Mouse (Mus musculus) E14TG2a.4 (cell line): ENCODE measurements at regions not wholly inside any gene's neighbourhood (a gene's known extent, or its start where the extent isn't known, plus 50 kb on each side); places are given as distances from the start of the nearest gene placed in this dataset.
A peak's percentile ranks its signal among the peaks of the same experiment; 100 is the strongest.

Experiments used
- H3K27me3 ChIP-seq: 2 replicates; pipeline ENCODE4 v1.6.1; 2014; ENCODE audit warnings: low read length, control low read depth; ENCODE audit not compliant: insufficient read depth
- H3K36me3 ChIP-seq: 2 replicates; pipeline ENCODE4 v1.6.1; 2014; ENCODE audit warnings: low read length, control low read depth; ENCODE audit not compliant: insufficient read depth
- H3K4me1 ChIP-seq: replicated peaks from 2 replicates; pipeline ENCODE4 v1.6.1; 2014; ENCODE audit warnings: low read depth, low read length, control low read depth
- H3K4me3 ChIP-seq: replicated peaks from 2 replicates; pipeline ENCODE4 v1.5.1; 2014; ENCODE audit warnings: mild to moderate bottlenecking, low read length
- H3K9me3 ChIP-seq: 2 replicates; pipeline ENCODE4 v1.6.1; 2014; ENCODE audit warnings: low read length, control low read depth
- CTCF ChIP-seq: conservative IDR thresholded peaks from 2 replicates; pipeline ENCODE4 v1.5.1; 2014; ENCODE audit warnings: low read length
- NANOG ChIP-seq: IDR thresholded peaks from 2 replicates; pipeline ENCODE4 v1.6.1; 2014; ENCODE audit warnings: borderline replicate concordance, low read length, mixed read lengths
- POU5F1 ChIP-seq: IDR thresholded peaks from 2 replicates; pipeline ENCODE4 v1.6.1; 2014; ENCODE audit warnings: low read length, borderline replicate concordance

DNA sequence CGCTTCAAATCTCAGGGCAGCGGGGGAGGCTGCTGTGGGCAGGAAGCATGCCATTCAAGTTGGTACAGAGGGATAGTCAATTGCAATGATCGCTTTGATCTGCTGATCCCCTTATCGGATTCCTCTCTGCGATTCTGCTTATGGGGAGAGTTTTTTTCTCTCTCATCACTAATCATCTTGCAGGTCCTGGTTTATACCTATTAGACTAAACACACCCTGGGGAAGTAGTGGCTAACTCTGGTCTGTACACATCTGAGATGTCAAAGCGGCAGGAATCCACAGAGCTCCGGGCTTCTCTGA lies 107.1 kb upstream of the Nebl start:
- Histone ChIP-seq H3K4me3 (no peak overlapping the region), H3K27me3 (0 out of 2 replicates have a peak, but pooled peaks cover 8% of the 10 kb centered on the region), H3K4me1 (peaks cover 12% of the 10 kb centered on the region), H3K9me3 (0 out of 2 replicates have a peak, but pooled peaks cover 4% of the 10 kb centered on the region), H3K36me3 (no peaks in the 10 kb centered on the region)
- TF ChIP-seq NANOG: no peak
- TF ChIP-seq POU5F1: no peak
- TF ChIP-seq CTCF: no peak

GRCm38 (mm10) chr2:17837541-17838380 lies 106.5 kb upstream of the Nebl start:
- TF ChIP-seq NANOG: no peak
- no peak for TF ChIP-seq POU5F1
- no peak for TF ChIP-seq CTCF
- 0 out of 2 replicates have a peak, but pooled peaks cover 4% of the 10 kb centered on the region for H3K9me3 ChIP-seq
- no peak overlapping the region for H3K4me3 ChIP-seq
- H3K27me3 ChIP-seq: 0 out of 2 replicates have a peak, but pooled peaks cover 8% of the 10 kb centered on the region
- peaks cover 12% of the 10 kb centered on the region for H3K4me1 ChIP-seq
- no peaks in the 10 kb centered on the region for H3K36me3 ChIP-seq

DNA sequence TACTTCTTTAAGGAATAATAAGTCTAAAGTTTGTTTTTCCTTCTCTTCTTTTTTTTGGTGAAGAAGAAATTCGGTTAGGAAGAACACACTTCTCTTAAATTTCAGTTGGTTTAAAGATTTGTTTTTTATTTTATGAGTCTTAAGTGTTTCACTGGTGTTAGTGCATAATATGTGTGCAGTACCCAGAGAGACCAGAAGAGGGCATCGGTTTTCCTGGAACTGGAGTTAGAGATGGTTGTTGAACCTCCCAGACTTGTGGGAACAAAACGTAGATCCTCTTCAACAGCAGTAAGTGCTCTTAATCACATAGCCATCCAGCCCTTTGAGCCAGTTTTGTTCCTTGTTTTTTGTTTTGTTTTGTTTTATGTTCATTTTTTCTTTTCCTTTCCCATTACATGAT lies 101.5 kb upstream of the Nebl start:
- TF ChIP-seq CTCF (peak; percentile 62), POU5F1 (no peak)
- 0 out of 2 replicates have a peak, but pooled peaks cover 3% of the 10 kb centered on the region for H3K27me3 ChIP-seq
- H3K9me3 ChIP-seq: 0 out of 2 replicates have a peak, but pooled peaks cover 4% of the 10 kb centered on the region
- peaks cover 14% of the 10 kb centered on the region for H3K4me1 ChIP-seq
- no peak overlapping the region for H3K4me3 ChIP-seq
- H3K36me3 ChIP-seq: no peaks in the 10 kb centered on the region

DNA sequence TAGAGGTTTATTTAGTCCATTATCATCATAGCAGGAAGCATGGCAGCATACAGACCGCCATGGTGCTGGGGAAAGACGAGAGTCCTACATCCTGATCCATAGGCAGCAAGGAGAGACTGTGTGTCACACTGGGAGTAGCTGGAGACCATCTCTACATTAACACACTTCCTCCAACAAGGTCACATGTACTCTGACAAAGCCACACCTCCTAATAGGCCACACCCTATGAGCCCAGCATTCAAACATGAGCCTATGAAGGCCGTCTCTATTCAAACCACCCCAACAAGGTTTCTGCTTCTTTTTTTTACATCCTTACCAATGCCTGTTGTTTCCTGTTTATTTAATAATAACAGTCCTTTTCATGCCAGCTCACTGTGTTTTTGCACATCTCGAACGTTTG lies 99.0 kb upstream of the Nebl start:
- Histone ChIP-seq H3K27me3 (peaks cover 4% of the 10 kb centered on the region; the same call in 1 of the 2 replicates), H3K4me3 (no peak overlapping the region), H3K36me3 (no peaks in the 10 kb centered on the region), H3K4me1 (peaks cover 14% of the 10 kb centered on the region), H3K9me3 (no peaks in the 10 kb centered on the region)
- TF ChIP-seq CTCF (no peak), POU5F1 (no peak), NANOG (no peak)

DNA sequence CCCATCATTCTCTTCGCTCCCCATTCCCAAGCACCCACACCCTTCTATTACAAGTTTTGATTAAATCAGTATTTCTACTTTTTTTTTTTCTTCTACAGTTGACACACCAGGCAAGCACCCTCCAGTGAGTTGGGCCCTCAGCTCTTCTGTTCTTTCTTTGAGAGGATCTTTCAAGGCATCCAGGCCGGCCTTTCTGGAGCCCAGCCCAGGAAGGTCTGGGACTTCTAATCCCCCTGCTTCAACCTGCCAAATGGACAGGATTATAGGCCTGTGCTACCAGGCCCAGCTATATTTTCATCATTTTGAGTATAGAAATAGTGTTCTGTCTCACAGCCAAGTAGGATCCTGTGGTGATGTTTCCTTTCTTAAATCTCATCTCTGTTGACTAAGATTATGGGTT lies 94.0 kb upstream of the Nebl start:
- Histone ChIP-seq H3K4me3 (no peak overlapping the region), H3K4me1 (peaks cover 26% of the 10 kb centered on the region), H3K27me3 (peaks cover 4% of the 10 kb centered on the region; the same call in 1 of the 2 replicates), H3K9me3 (no peaks in the 10 kb centered on the region), H3K36me3 (no peaks in the 10 kb centered on the region)
- TF ChIP-seq CTCF (no peak), NANOG (no peak), POU5F1 (no peak)

- no peak for TF ChIP-seq NANOG
- no peaks in the 10 kb centered on the region for H3K9me3 ChIP-seq
- peaks cover 4% of the 10 kb centered on the region; the same call in 1 of the 2 replicates for H3K27me3 ChIP-seq
- no peak overlapping the region for H3K4me3 ChIP-seq
- H3K36me3 ChIP-seq: no peaks in the 10 kb centered on the region
- H3K4me1 ChIP-seq: peaks cover 17% of the 10 kb centered on the region
These were observed 92.9 kb upstream of the Nebl start for GRCm38 (mm10) chr2:17824176-17824575.

- Histone ChIP-seq H3K27me3 (peaks cover 4% of the 10 kb centered on the region; the same call in 1 of the 2 replicates), H3K36me3 (no peaks in the 10 kb centered on the region), H3K9me3 (no peaks in the 10 kb centered on the region), H3K4me1 (peaks cover 17% of the 10 kb centered on the region), H3K4me3 (no peak overlapping the region)
- TF ChIP-seq NANOG (peak; percentile 33; the same call in 1 of the 2 replicates), CTCF (no peak)
These were observed 91.3 kb upstream of the Nebl start for GRCm38 (mm10) chr2:17822621-17823006.

- peak; percentile 75; the same call in 1 of the 2 replicates for TF ChIP-seq NANOG
- TF ChIP-seq CTCF: no peak
- Histone ChIP-seq H3K4me3 (no peak overlapping the region), H3K9me3 (no peaks in the 10 kb centered on the region)
These were observed 90.8 kb upstream of the Nebl start for GRCm38 (mm10) chr2:17821878-17822620.

More at GRCm38 (mm10) chr2:17821878-17822620, 90.8 kb upstream of the Nebl start:
- H3K36me3 ChIP-seq: no peaks in the 10 kb centered on the region
- peaks cover 4% of the 10 kb centered on the region; the same call in 1 of the 2 replicates for H3K27me3 ChIP-seq
- peaks cover 17% of the 10 kb centered on the region for H3K4me1 ChIP-seq
